15 mouse cellular contexts compared by ENCODE assay signal in genomic region chr6:45544319-45544875, GRCm38 (mm10).
DNase-seq lines count a peak whose midpoint lies in the region; ATAC-seq lines count a peak whose summit lies in the region.
"Had no signal": no experiment of that assay in that cellular context is flagged by ENCODE, and none has a peak within 500 bp of the region (broad histone marks: within the 10 kb centered on the region; RNA-seq: fewer than 3 reads in every experiment).

No protein-coding gene starts in this region.

- H3K4me3 ChIP-seq in forebrain, embryonic 15.5 days: no peak overlapping the region
- no peak overlapping the region for H3K4me3 ChIP-seq in forebrain, embryonic 10.5 days
- no peak overlapping the region for H3K4me3 ChIP-seq in midbrain, embryonic 12.5 days
- no peak overlapping the region for H3K4me3 ChIP-seq in intestine, embryonic 16.5 days (ENCODE audit: low read length)
- H3K4me3 ChIP-seq: intestine, embryonic 15.5 days; liver, embryonic 12.5 days had no signal

- no peaks in the 10 kb centered on the region for H3K9me3 ChIP-seq in forebrain, embryonic 15.5 days
- H3K9me3 ChIP-seq in forebrain, embryonic 10.5 days: no peaks in the 10 kb centered on the region
- H3K9me3 ChIP-seq in midbrain, embryonic 12.5 days: no peaks in the 10 kb centered on the region
- no peaks in the 10 kb centered on the region for H3K9me3 ChIP-seq in intestine, embryonic 16.5 days (ENCODE audit: control insufficient read depth, low read length)
- H3K9me3 ChIP-seq: intestine, embryonic 15.5 days; liver, embryonic 12.5 days had no signal

- no peaks in the 10 kb centered on the region for H3K36me3 ChIP-seq in forebrain, embryonic 15.5 days
- no peaks in the 10 kb centered on the region for H3K36me3 ChIP-seq in forebrain, embryonic 10.5 days (replicated peaks)
- H3K36me3 ChIP-seq in midbrain, embryonic 12.5 days: no peaks in the 10 kb centered on the region
- H3K36me3 ChIP-seq in intestine, embryonic 16.5 days (ENCODE audit: control insufficient read depth, insufficient read depth, low read length): no peaks in the 10 kb centered on the region
- H3K36me3 ChIP-seq: intestine, embryonic 15.5 days; liver, embryonic 12.5 days had no signal

- no peaks in the 10 kb centered on the region for H3K4me1 ChIP-seq in forebrain, embryonic 15.5 days
- H3K4me1 ChIP-seq in forebrain, embryonic 10.5 days: no peaks in the 10 kb centered on the region
- H3K4me1 ChIP-seq in midbrain, embryonic 12.5 days: no peaks in the 10 kb centered on the region; the same call in 1 of the 2 replicates
- no peaks in the 10 kb centered on the region for H3K4me1 ChIP-seq in intestine, embryonic 16.5 days (ENCODE audit: control insufficient read depth, insufficient read depth, low read length)
- H3K4me1 ChIP-seq: intestine, embryonic 15.5 days; liver, embryonic 12.5 days had no signal

- H3K4me2 ChIP-seq in forebrain, embryonic 15.5 days (replicated peaks): no peak overlapping the region
- no peak overlapping the region for H3K4me2 ChIP-seq in midbrain, embryonic 12.5 days (replicated peaks)
- no peak overlapping the region for H3K4me2 ChIP-seq in intestine, embryonic 16.5 days (ENCODE audit: low read depth, low read length)
- H3K4me2 ChIP-seq: heart, embryonic 11.5 days; intestine, embryonic 15.5 days; liver, embryonic 12.5 days had no signal

- 59% methylated on average over 7 of the region's 7 CpGs for WGBS in forebrain, embryonic 15.5 days
- WGBS in forebrain, embryonic 10.5 days: 66% methylated on average over 7 of the region's 7 CpGs
- WGBS in midbrain, embryonic 12.5 days: 38% methylated on average over 7 of the region's 7 CpGs
- WGBS in intestine, embryonic 16.5 days: 44% methylated on average over 7 of the region's 7 CpGs

- DNase-seq in forebrain, embryonic 10.5 days (ENCODE audit: extremely low spot score, low spot score): no peak
- DNase-seq in embryo, embryonic 9.5 days (ENCODE audit: extremely low spot score): peak; percentile 13
- DNase-seq in left cerebral cortex, adult 11 months (ENCODE audit: low spot score): no peak
- no peak for DNase-seq in kidney, adult 11 months
- DNase-seq: adrenal gland, adult 2 months; B cell, adult 2 months; thymus, postnatal 25 days had no signal

- H3K9ac ChIP-seq in forebrain, embryonic 15.5 days (replicated peaks): no peak overlapping the region
- H3K9ac ChIP-seq in midbrain, embryonic 12.5 days (replicated peaks): no peak overlapping the region
- no peak overlapping the region for H3K9ac ChIP-seq in intestine, embryonic 16.5 days (ENCODE audit: low read depth, low read length)
- H3K9ac ChIP-seq: intestine, embryonic 15.5 days; liver, embryonic 12.5 days had no signal

- no peaks in the 10 kb centered on the region for H3K27me3 ChIP-seq in forebrain, embryonic 15.5 days
- no peaks in the 10 kb centered on the region for H3K27me3 ChIP-seq in forebrain, embryonic 10.5 days (ENCODE audit: poor library complexity, severe bottlenecking)
- H3K27me3 ChIP-seq in midbrain, embryonic 12.5 days: no peaks in the 10 kb centered on the region
- no peaks in the 10 kb centered on the region for H3K27me3 ChIP-seq in intestine, embryonic 16.5 days (replicated peaks; ENCODE audit: control insufficient read depth, insufficient read depth, low read length)
- H3K27me3 ChIP-seq: intestine, embryonic 15.5 days; liver, embryonic 12.5 days had no signal

- no peak overlapping the region for H3K27ac ChIP-seq in forebrain, embryonic 15.5 days (replicated peaks)
- no peak overlapping the region for H3K27ac ChIP-seq in forebrain, embryonic 10.5 days
- no peak overlapping the region for H3K27ac ChIP-seq in midbrain, embryonic 12.5 days (replicated peaks)
- no peak overlapping the region for H3K27ac ChIP-seq in intestine, embryonic 16.5 days (ENCODE audit: low read length)
- H3K27ac ChIP-seq: intestine, embryonic 15.5 days; liver, embryonic 12.5 days; macrophage had no signal

- peak; percentile 58; the same call in 1 of the 2 replicates for ATAC-seq in forebrain, embryonic 15.5 days (replicated peaks)
- peak; percentile 70 for ATAC-seq in midbrain, embryonic 12.5 days (ENCODE audit: low FRiP score, low read depth)
- ATAC-seq in frontal cortex, adult (ENCODE audit: low TSS enrichment): no peak
- ATAC-seq in intestine, embryonic 16.5 days: no peak
- ATAC-seq: intestine, embryonic 15.5 days; liver, embryonic 12.5 days had no signal

Comparison
In these comparisons a context has a peak if more than half of its experiments do, and no peak if none do; other contexts are left out.
1. ATAC-seq: peak in forebrain, embryonic 15.5 days (single experiment) and midbrain, embryonic 12.5 days (single experiment); none in frontal cortex, adult (single experiment) and intestine, embryonic 16.5 days (single experiment).